Mouse (Mus musculus): ENCODE results near the gene Pdcd1lg2. TPM values are rescaled to one million over a fixed set of nuclear protein-coding genes. Genes with fewer than 3 reads are reported as not detected.

Gene Pdcd1lg2
- polyA plus RNA-seq (2017; shearing (Covaris generic)), result 10 to 100 TPM; 13.1 to 24.8 TPM

DNA sequence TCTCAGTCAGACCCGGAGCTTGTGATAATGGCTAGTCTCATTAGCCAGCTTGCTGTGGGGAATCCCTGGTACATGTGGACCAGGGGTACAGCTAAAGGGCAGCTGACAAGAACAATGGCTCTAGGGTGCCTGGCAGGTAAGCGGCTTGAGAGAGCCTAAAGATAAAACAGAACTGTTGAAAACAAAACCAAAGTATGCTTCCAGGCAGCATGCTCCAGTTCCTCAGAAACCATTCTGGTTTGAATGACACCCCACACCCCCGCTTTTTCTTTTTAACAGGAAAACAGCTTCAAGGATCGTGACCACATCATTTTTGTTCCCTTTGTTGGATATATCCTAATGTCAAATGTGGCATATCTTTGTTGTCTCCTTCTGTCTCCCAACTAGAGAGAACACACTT lies at the start of gene Pdcd1lg2:
Pdcd1lg2 (plus strand) TSS at position 301 of the 400 bp plus-strand sequence.

DNA sequence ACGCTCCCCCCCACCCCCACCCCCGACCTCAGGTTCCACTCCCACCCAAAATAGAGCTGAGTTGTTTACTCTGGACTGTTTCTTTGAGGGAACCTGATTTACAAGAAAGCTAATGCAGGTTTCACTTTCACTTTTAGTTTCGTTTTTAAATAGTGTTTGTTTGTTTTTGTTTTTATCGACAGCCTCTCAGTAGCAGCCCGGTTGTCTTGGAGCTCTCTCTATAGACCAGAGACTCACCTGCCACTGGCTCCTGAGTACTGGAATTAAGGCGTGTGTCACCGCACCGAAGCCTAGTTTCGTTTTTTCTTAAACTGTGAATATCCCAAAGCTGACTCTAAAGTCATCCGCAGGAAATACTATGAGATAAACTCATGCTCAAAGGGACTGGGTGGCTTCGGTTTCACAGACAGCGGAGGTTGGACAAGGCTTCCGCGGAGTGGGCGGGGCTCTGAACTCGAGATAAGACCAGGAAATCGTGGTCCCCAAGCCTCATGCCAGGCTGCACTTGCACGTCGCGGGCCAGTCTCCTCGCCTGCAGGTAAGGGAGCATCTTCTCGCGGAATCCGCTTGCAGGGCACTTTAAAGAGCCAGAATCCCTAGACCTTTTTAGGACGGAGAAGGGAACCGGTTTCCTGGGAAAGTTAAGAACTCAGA lies 43.6 kb upstream of the Pdcd1lg2 start, which contains the start of the genes Plgrkt and Cd274:
Plgrkt (minus strand) TSS at position 422 of the 654 bp plus-strand sequence.
Cd274 (plus strand) TSS at position 487 of the 654 bp plus-strand sequence.

Other genes starting within 250 kb of the Pdcd1lg2 start
- gene Jak2, start 159.1 kb upstream of the Pdcd1lg2 start, polyA plus RNA-seq (2017; shearing (Covaris generic)), result 10 to 100 TPM; 92.2 to 97.1 TPM
- gene Insl6, start 85.6 kb upstream of the Pdcd1lg2 start, polyA plus RNA-seq (2017; shearing (Covaris generic)), result 10 to 100 TPM; 15.6 to 24.1 TPM
- under 1 TPM; 0.07 to 0.13 TPM for gene Rln1, start 76.2 kb upstream of the Pdcd1lg2 start, polyA plus RNA-seq (2017; shearing (Covaris generic))
- gene Plgrkt, start 43.5 kb upstream of the Pdcd1lg2 start, polyA plus RNA-seq (2017; shearing (Covaris generic)), result 100 to 1,000 TPM; 267 to 277 TPM
- 10 to 100 TPM; 40.5 to 51.2 TPM for gene Cd274, start 43.5 kb upstream of the Pdcd1lg2 start, polyA plus RNA-seq (2017; shearing (Covaris generic))
- 1 to 10 TPM; 8.6 to 9.4 TPM for gene Ric1, start 111.4 kb downstream of the Pdcd1lg2 start, polyA plus RNA-seq (2017; shearing (Covaris generic))
- gene Ermp1, start 237.5 kb downstream of the Pdcd1lg2 start, polyA plus RNA-seq (2017; shearing (Covaris generic)), result 10 to 100 TPM; 33.9 to 47.5 TPM

Data from inflammation-experienced regulatory T-cells (primary cell).